Mouse (Mus musculus): ENCODE measurements around the gene Ndufa3.

DNA sequence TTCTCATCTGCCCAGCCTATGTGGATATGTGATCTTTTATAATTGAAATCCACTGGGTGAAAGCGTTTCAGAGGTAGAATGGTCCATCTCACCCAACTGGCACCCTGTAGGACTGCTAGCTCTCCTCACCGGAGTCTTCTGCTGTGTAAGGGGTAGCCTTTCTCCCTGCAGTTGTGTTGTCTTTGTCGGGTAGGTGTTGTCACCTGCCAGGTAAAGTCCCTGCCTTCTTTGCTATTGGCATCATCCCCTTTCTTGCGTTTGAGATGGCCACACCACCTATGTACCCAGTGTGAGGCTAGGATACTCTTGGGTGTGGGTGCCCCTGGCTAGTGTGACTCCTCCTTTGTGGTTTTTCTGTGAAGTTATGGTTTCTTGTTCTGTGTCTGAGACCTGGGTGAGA is 29.5 kb downstream of the Ndufa3 start:
- TF ChIP-seq EP300 (IDR thresholded peaks at IDR 0.05; ENCODE audit: low read length) (no peak), CTCF (conservative IDR thresholded peaks at IDR 0.05 in 1 of 2, IDR thresholded peaks at IDR 0.05 in 1 of 2; ENCODE audit: low read depth in 2 of 2, low read length in 2 of 2) (no peak), ZC3H11A (IDR thresholded peaks at IDR 0.05; ENCODE audit: low read depth, low read length) (no peak), RCOR1 (conservative IDR thresholded peaks at IDR 0.05; ENCODE audit: low read depth, low read length) (no peak), GABPA (IDR thresholded peaks at IDR 0.05; ENCODE audit: insufficient replicate concordance, low read depth, low read length) (no peak), ELF1 (IDR thresholded peaks at IDR 0.05; ENCODE audit: low read depth, low read length) (no peak), MEF2A (IDR thresholded peaks at IDR 0.05; ENCODE audit: borderline replicate concordance, low read depth, low read length) (no peak), CHD2 (IDR thresholded peaks at IDR 0.05; ENCODE audit: low read length) (no peak), POLR2A (IDR thresholded peaks at IDR 0.05; ENCODE audit: low read depth, low read length) (no peak), JUND (conservative IDR thresholded peaks at IDR 0.05; ENCODE audit: low read depth, low read length) (no peak), RAD21 (IDR thresholded peaks at IDR 0.05; ENCODE audit: low read depth, low read length) (no peak), MYC (IDR thresholded peaks at IDR 0.05; ENCODE audit: low read depth, low read length) (no peak), HCFC1 (IDR thresholded peaks at IDR 0.05; ENCODE audit: low read depth, low read length) (no peak), SIN3A (IDR thresholded peaks at IDR 0.05; ENCODE audit: low read length) (no peak)

Measured in CH12.LX (cell line).